Mouse (Mus musculus) liver, embryonic 13.5 days (tissue): Measurements from ENCODE around the gene Plekhg6. TPM values are rescaled to one million over a fixed set of nuclear protein-coding genes. Genes with fewer than 3 reads are reported as not detected.
A peak's percentile ranks its signal among the peaks of the same experiment; 100 is the strongest.

Experiments used
- ATAC-seq: fragments of 200-750 bp; cut with Nextera tagmentation; 2 replicates; pipeline ENCODE4 v1.8.0; 2017; ENCODE audit warnings: low read depth, mild to moderate bottlenecking, moderate number of reproducible peaks, moderate library complexity
- DNase-seq: peaks from one replicate; pipeline ENCODE4 v3.0.0; 2022
- H3K27ac ChIP-seq: fragments of 300-500 bp; sonication (generic); 2 replicates; pipeline ENCODE4 v1.5.1; 2015; ENCODE audit warnings: moderate library complexity, mild to moderate bottlenecking, inconsistent platforms
- H3K27me3 ChIP-seq: fragments of 300-500 bp; sonication (generic); 2 replicates; pipeline ENCODE4 v1.6.1; 2015; ENCODE audit warnings: mild to moderate bottlenecking, inconsistent platforms
- H3K36me3 ChIP-seq: fragments of 300-500 bp; sonication (generic); 2 replicates; pipeline ENCODE4 v1.6.1; 2015; ENCODE audit warnings: mild to moderate bottlenecking, inconsistent platforms
- H3K4me1 ChIP-seq: fragments of 300-500 bp; sonication (generic); replicated peaks from 2 replicates; pipeline ENCODE4 v1.6.1; 2015; ENCODE audit warnings: inconsistent platforms
- H3K4me2 ChIP-seq: fragments of 300-500 bp; sonication (generic); 2 replicates; pipeline ENCODE4 v1.6.1; 2015; ENCODE audit warnings: inconsistent platforms, mild to moderate bottlenecking, moderate library complexity
- H3K4me3 ChIP-seq: fragments of 300-500 bp; sonication (generic); replicated peaks from 2 replicates; pipeline ENCODE4 v1.5.1; 2015; ENCODE audit warnings: mild to moderate bottlenecking, inconsistent platforms
- H3K9ac ChIP-seq: fragments of 300-500 bp; sonication (generic); 2 replicates; pipeline ENCODE4 v1.6.1; 2015; ENCODE audit warnings: mild to moderate bottlenecking, inconsistent platforms
- H3K9me3 ChIP-seq: fragments of 300-500 bp; sonication (generic); replicated peaks from 2 replicates; pipeline ENCODE4 v1.6.1; 2016; ENCODE audit warnings: inconsistent platforms
- WGBS: fragments of 180-500 bp; shearing (Covaris S2); methylation state at CpG from one replicate; pipeline ENCODE4 v1.1.7; 2015; ENCODE audit not compliant: insufficient replicate concordance; 5-methylcytosine and 5-hydroxymethylcytosine counted together
- polyA plus RNA-seq: library from polyadenylated mRNA; unstranded; fragments of >200 nt; fragmentation: Nextera tagmentation; extraction: Ambion mirVana; gene quantifications from 2 replicates; pipeline ENCODE4 v1.2.1, GENCODE M21; 2015

The Plekhg6 gene
- polyA plus RNA-seq, 1 experiment from 2014 or later = 0.31 TPM

- no peaks in the 10 kb centered on the region for H3K36me3 ChIP-seq
- H3K27ac ChIP-seq = no peak overlapping the region; the same call in 1 of the 2 replicates
- no peaks in the 10 kb centered on the region for H3K27me3 ChIP-seq
- no peak for ATAC-seq
- H3K4me2 ChIP-seq = peak overlapping the region; percentile 69
- no peak for DNase-seq
- H3K4me1 ChIP-seq = peaks cover 75% of the 10 kb centered on the region
- H3K4me3 ChIP-seq = peak overlapping the region; percentile 65; the same call in 1 of the 2 replicates
- no peak overlapping the region for H3K9ac ChIP-seq
- 27% methylated on average over 8 of the region's 8 CpGs for WGBS
- H3K9me3 ChIP-seq = no peaks in the 10 kb centered on the region
Measured at GRCm38 (mm10) chr6:125351368-125352045, 29.1 kb downstream of the Plekhg6 start.

DNA sequence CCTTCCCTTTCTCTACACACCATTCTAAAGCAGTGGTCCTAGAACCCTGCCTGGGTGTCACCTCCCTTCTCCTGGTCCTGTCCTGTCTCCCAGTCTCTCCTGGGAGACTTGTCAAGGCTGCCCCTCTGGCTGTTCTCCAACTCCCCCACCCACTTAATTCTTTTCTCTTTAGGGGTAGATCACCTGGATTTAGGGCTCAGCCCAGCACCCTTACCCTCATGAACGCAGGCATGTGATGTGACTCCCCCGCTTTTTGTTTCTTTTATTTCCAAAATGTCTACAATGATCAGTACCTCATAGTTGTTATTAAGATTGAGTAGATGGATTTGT, 29.6 kb downstream of the Plekhg6 start:
- Histone ChIP-seq H3K36me3 (no peaks in the 10 kb centered on the region), H3K4me2 (peak overlapping the region; percentile 69), H3K9me3 (no peaks in the 10 kb centered on the region), H3K4me1 (peaks cover 72% of the 10 kb centered on the region), H3K27ac (0 out of 2 replicates have a peak overlapping the region, but pooled peaks have one; percentile 77), H3K27me3 (no peaks in the 10 kb centered on the region), H3K9ac (peak overlapping the region; percentile 77; the same call in 1 of the 2 replicates), H3K4me3 (peak overlapping the region; percentile 65)
- ATAC-seq (no peak), DNase-seq (no peak)
- WGBS = 65% methylated on average over 2 of the region's 2 CpGs

GRCm38 (mm10) chr6:125350231-125350994, 30.2 kb downstream of the Plekhg6 start:
- 7% methylated on average over 20 of the region's 20 CpGs for WGBS
- no peak for DNase-seq

GRCm38 (mm10) chr6:125349575-125350230, 30.9 kb downstream of the Plekhg6 start:
- H3K9ac ChIP-seq = peak overlapping the region; percentile 77
- peak overlapping the region; percentile 69 for H3K4me2 ChIP-seq
- peaks cover 68% of the 10 kb centered on the region for H3K4me1 ChIP-seq
- DNase-seq (peak; percentile 23), ATAC-seq (peak; percentile 72)
- WGBS = under 1% methylated on average over 27 of the region's 27 CpGs
- H3K9me3 ChIP-seq = no peaks in the 10 kb centered on the region
- H3K27me3 ChIP-seq = no peaks in the 10 kb centered on the region
- no peaks in the 10 kb centered on the region for H3K36me3 ChIP-seq
- H3K27ac ChIP-seq = peak overlapping the region; percentile 77
- peak overlapping the region; percentile 65 for H3K4me3 ChIP-seq

More at GRCm38 (mm10) chr6:125350231-125350994, 30.2 kb downstream of the Plekhg6 start:
- Histone ChIP-seq H3K4me3 (peak overlapping the region; percentile 65), H3K9me3 (no peaks in the 10 kb centered on the region), H3K4me1 (peaks cover 72% of the 10 kb centered on the region), H3K4me2 (peak overlapping the region; percentile 69), H3K9ac (peak overlapping the region; percentile 77), H3K27me3 (no peaks in the 10 kb centered on the region), H3K27ac (peak overlapping the region; percentile 77), H3K36me3 (no peaks in the 10 kb centered on the region)
- no peak for ATAC-seq

- Histone ChIP-seq H3K9me3 (no peaks in the 10 kb centered on the region), H3K9ac (peak within 1 kb of the TSS; percentile 77), H3K4me1 (peaks cover 62% of the 10 kb centered on the region), H3K27ac (peak within 1 kb of the TSS; percentile 77), H3K4me2 (peak within 1 kb of the TSS; percentile 69), H3K4me3 (peak within 1 kb of the TSS; percentile 65), H3K36me3 (no peaks in the 10 kb centered on the region), H3K27me3 (no peaks in the 10 kb centered on the region)
- 0 out of 2 replicates have a peak, but pooled peaks have one; percentile 6 for ATAC-seq
- no peak for DNase-seq
- WGBS = 8% methylated on average over 22 of the region's 22 CpGs
Measured at GRCm38 (mm10) chr6:125348721-125349574, 31.6 kb downstream of the Plekhg6 start, which contains the start of gene Tnfrsf1a. Gene Tnfrsf1a, plus strand, starts transcription at chr6:125349362.

DNA sequence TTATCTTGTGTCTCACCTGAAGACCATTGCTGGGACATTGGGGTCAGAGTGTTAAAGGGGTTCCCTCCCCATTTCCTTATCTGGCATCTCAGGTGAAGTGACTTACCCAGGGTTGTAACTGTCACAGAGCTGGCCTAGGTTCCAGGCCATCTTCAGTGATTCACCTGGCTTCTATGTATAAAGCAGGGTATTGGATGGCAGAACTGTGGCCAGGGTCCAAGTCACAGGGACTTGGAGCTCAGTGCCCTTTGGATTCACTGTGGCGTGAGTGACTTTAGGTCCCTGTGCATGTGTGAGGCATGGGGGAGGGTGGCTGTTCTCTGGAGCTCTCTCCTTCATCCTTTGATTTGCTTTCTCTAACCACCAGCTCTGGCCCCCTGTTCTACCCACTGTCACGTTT, 34.6 kb downstream of the Plekhg6 start:
- Histone ChIP-seq H3K27ac (no peak overlapping the region; the same call in 1 of the 2 replicates), H3K4me2 (no peak overlapping the region), H3K9ac (no peak overlapping the region), H3K9me3 (no peaks in the 10 kb centered on the region), H3K36me3 (no peaks in the 10 kb centered on the region), H3K4me3 (no peak overlapping the region), H3K4me1 (peaks cover 52% of the 10 kb centered on the region), H3K27me3 (no peaks in the 10 kb centered on the region)
- DNase-seq (no peak), ATAC-seq (no peak)
- 42% methylated on average over 2 of the region's 2 CpGs for WGBS

DNA sequence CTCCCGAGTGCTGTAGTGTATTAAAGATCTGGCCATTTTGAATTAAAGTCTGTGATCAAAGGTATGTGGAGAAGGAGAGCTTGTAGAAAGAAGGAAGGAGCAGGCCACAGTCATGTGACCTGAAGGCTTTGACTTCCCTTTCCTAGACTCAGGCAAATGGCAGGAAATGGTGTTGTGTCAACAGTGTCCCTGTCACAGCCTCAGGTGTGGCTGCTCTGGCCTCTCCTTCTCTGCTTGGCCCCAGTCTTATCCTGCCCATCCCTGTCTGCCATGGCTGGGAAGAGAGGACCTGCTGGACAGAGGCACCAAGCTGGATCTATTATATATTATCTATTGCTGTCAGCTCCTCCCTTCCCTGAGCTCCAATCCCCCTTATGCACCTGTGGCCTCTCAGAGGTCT, 35.0 kb downstream of the Plekhg6 start:
- no peak for ATAC-seq
- 32% methylated on average over 1 of the region's 1 CpGs for WGBS
- H3K9me3 ChIP-seq = no peaks in the 10 kb centered on the region
- H3K27ac ChIP-seq = no peak overlapping the region; the same call in 1 of the 2 replicates
- no peak overlapping the region for H3K9ac ChIP-seq
- no peak overlapping the region for H3K4me3 ChIP-seq
- H3K4me2 ChIP-seq = no peak overlapping the region
- no peak for DNase-seq
- H3K4me1 ChIP-seq = peaks cover 48% of the 10 kb centered on the region
- H3K27me3 ChIP-seq = no peaks in the 10 kb centered on the region
- H3K36me3 ChIP-seq = no peaks in the 10 kb centered on the region

DNA sequence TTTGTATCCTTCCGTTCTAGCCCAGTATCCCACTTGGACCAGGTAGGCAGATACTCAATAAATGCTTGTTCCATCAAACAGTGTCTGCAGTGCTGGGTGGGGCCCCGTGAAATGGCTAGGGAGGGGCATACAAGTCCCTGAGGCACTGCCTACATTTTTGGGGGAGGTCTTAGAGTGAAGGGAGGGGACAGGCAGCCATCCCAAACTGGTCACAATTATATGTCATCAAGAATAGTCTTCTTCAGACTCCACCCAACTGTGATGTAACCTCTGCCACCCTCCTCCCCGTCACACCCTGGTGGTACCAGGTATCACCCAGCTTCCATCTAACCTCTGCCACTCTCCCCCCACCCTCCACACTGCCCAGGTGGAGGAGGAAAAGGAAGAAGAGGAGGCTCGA, 35.7 kb downstream of the Plekhg6 start:
- Histone ChIP-seq H3K4me3 (no peak overlapping the region), H3K36me3 (no peaks in the 10 kb centered on the region), H3K9me3 (no peaks in the 10 kb centered on the region), H3K4me2 (no peak overlapping the region), H3K27me3 (no peaks in the 10 kb centered on the region), H3K4me1 (peaks cover 42% of the 10 kb centered on the region), H3K27ac (no peak overlapping the region), H3K9ac (no peak overlapping the region)
- ATAC-seq (no peak), DNase-seq (no peak)
- 40% methylated on average over 4 of the region's 4 CpGs for WGBS

- Histone ChIP-seq H3K4me3 (no peak overlapping the region), H3K9me3 (no peaks in the 10 kb centered on the region), H3K27me3 (no peaks in the 10 kb centered on the region), H3K4me2 (no peak overlapping the region), H3K4me1 (peaks cover 36% of the 10 kb centered on the region), H3K36me3 (no peaks in the 10 kb centered on the region), H3K27ac (no peak overlapping the region), H3K9ac (no peak overlapping the region)
- no peak for ATAC-seq
- no peak for DNase-seq
- WGBS = 53% methylated on average over 8 of the region's 8 CpGs
Measured at GRCm38 (mm10) chr6:125344084-125344483, 36.5 kb downstream of the Plekhg6 start.

GRCm38 (mm10) chr6:125342198-125342597, 38.4 kb downstream of the Plekhg6 start:
- Histone ChIP-seq H3K36me3 (no peaks in the 10 kb centered on the region), H3K4me3 (no peak overlapping the region), H3K9ac (no peak overlapping the region), H3K27me3 (no peaks in the 10 kb centered on the region), H3K4me2 (no peak overlapping the region), H3K27ac (no peak overlapping the region), H3K9me3 (no peaks in the 10 kb centered on the region), H3K4me1 (peaks cover 27% of the 10 kb centered on the region)
- ATAC-seq (no peak), DNase-seq (no peak)
- WGBS = 58% methylated on average over 3 of the region's 3 CpGs
